Mouse (Mus musculus) olfactory bulb, adult 2 months (tissue): Measurements from ENCODE around the gene Pih1d1.

Experiments
- CTCF ChIP-seq: fragments of 200-500 bp; IDR thresholded peaks from 2 replicates; pipeline ENCODE4 v1.5.1; 2012; ENCODE audit warnings: low read depth, mild to moderate bottlenecking, low read length, moderate library complexity; ENCODE audit not compliant: insufficient read depth
- POLR2A ChIP-seq: fragments of 200-500 bp; IDR thresholded peaks from 2 replicates; pipeline ENCODE4 v1.6.1; 2012; ENCODE audit warnings: mild to moderate bottlenecking, low read depth, low read length, moderate library complexity; ENCODE audit not compliant: insufficient read depth

DNA sequence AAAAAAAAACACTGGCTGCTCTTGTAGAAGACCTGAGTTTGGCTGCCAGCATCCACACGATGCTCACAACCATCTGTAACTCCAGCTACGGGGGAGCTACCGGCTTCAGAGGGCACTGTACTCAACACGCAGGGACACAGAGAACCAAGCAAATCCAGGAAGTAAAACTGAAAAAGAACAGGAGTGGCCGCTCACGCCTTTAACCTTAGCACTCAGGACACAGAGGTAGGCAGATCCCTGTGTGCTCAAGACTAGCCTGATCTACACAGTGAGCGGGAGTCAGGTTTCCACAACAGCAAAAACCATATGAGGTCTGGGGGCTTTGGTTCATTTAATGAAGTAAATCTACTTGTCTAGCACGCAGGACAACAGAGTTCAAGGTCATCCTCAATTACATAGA, 48.6 kb upstream of the Pih1d1 start:
- TF ChIP-seq CTCF (no peak), POLR2A (no peak)
